Mouse (Mus musculus) forebrain, embryonic 11.5 days (tissue): ENCODE data around the gene Cirbp. TPM values are rescaled to one million over a fixed set of nuclear protein-coding genes. Genes with fewer than 3 reads are reported as not detected.
A peak's percentile ranks its signal among the peaks of the same experiment; 100 is the strongest.

ENCODE experiments used
- ATAC-seq: fragments of 200-750 bp; cut with Nextera tagmentation; replicated peaks from 2 replicates; pipeline ENCODE4 v1.8.0; 2017; ENCODE audit warnings: moderate TSS enrichment; ENCODE audit not compliant: low FRiP score
- DNase-seq: peaks from one replicate; pipeline ENCODE4 v3.0.0-alpha.2; 2017; ENCODE audit warnings: low spot score
- H3K27ac ChIP-seq: fragments of 300-500 bp; sonication (generic); 2 replicates; pipeline ENCODE4 v1.5.1; 2014; ENCODE audit warnings: low read depth, low read length
- H3K27me3 ChIP-seq: fragments of 300-500 bp; sonication (generic); 2 replicates; pipeline ENCODE4 v1.6.1; 2014; ENCODE audit warnings: mild to moderate bottlenecking, low read length, mixed read lengths; ENCODE audit not compliant: control insufficient read depth, insufficient read depth
- H3K36me3 ChIP-seq: fragments of 300-500 bp; sonication (generic); 2 replicates; pipeline ENCODE4 v1.6.1; 2014; ENCODE audit warnings: mild to moderate bottlenecking, low read length, moderate library complexity, mixed read lengths; ENCODE audit not compliant: control insufficient read depth, insufficient read depth
- H3K4me1 ChIP-seq: fragments of 300-500 bp; sonication (generic); replicated peaks from 2 replicates; pipeline ENCODE4 v1.6.1; 2014; ENCODE audit warnings: low read length, mixed read lengths; ENCODE audit not compliant: control insufficient read depth, insufficient read depth
- H3K4me2 ChIP-seq: fragments of 300-500 bp; sonication (generic); 2 replicates; pipeline ENCODE4 v1.6.1; 2014; ENCODE audit warnings: low read depth, mild to moderate bottlenecking, low read length, moderate library complexity, mixed read lengths; ENCODE audit not compliant: severe bottlenecking
- H3K4me3 ChIP-seq: fragments of 300-500 bp; sonication (generic); 2 replicates; pipeline ENCODE4 v1.5.1; 2014; ENCODE audit warnings: low read depth, low read length
- H3K9ac ChIP-seq: fragments of 300-500 bp; sonication (generic); 2 replicates; pipeline ENCODE4 v1.6.1; 2014; ENCODE audit warnings: low read length
- H3K9me3 ChIP-seq: fragments of 300-500 bp; sonication (generic); 2 replicates; pipeline ENCODE4 v1.6.1; 2016; ENCODE audit warnings: low read length, mixed read lengths; ENCODE audit not compliant: control insufficient read depth
- WGBS: fragments of 180-500 bp; shearing (Covaris S2); extraction: QIAGEN DNeasy Blood & Tissue Kit; methylation state at CpG from one replicate; pipeline ENCODE4 v1.1.7; 2014; 5-methylcytosine and 5-hydroxymethylcytosine counted together
- polyA plus RNA-seq: library from polyadenylated mRNA; unstranded; fragments of >200 nt; fragmentation: Nextera tagmentation; extraction: Ambion mirVana; gene quantifications from 2 replicates; pipeline ENCODE4 v1.2.1, GENCODE M21; 2014

Cirbp gene
- polyA plus RNA-seq, 1 experiment from 2014 or later = 83.4 TPM

DNA sequence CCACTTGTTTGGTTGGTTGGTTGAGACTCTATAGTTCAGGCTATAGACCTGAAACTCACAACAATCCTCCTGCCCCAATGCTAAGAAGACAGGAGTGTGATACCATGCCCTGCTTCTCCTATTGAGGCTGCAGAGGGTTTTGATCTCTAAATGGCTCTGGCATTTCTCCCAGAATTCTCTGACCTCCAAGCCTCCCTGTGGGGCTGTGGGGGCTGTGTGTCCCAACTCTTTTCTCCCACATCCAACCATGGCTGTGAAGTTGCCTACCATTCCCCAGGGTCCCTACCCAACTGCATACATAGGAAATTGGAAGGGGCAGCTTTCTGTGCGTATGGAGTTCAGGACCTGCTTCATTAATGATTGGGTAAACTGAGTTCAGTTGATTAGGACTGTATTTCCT lies 30.4 kb downstream of the Cirbp start:
- H3K27me3 ChIP-seq = peaks cover 2% of the 10 kb centered on the region; the same call in 1 of the 2 replicates
- DNase-seq (no peak), ATAC-seq (no peak)
- H3K4me2 ChIP-seq = no peak overlapping the region
- H3K4me1 ChIP-seq = peaks cover 8% of the 10 kb centered on the region; the same call in 1 of the 2 replicates
- WGBS = 85% methylated on average over 1 of the region's 1 CpGs
- no peak overlapping the region for H3K9ac ChIP-seq
- H3K27ac ChIP-seq = no peak overlapping the region
- H3K9me3 ChIP-seq = no peaks in the 10 kb centered on the region
- no peak overlapping the region for H3K4me3 ChIP-seq
- no peaks in the 10 kb centered on the region for H3K36me3 ChIP-seq

DNA sequence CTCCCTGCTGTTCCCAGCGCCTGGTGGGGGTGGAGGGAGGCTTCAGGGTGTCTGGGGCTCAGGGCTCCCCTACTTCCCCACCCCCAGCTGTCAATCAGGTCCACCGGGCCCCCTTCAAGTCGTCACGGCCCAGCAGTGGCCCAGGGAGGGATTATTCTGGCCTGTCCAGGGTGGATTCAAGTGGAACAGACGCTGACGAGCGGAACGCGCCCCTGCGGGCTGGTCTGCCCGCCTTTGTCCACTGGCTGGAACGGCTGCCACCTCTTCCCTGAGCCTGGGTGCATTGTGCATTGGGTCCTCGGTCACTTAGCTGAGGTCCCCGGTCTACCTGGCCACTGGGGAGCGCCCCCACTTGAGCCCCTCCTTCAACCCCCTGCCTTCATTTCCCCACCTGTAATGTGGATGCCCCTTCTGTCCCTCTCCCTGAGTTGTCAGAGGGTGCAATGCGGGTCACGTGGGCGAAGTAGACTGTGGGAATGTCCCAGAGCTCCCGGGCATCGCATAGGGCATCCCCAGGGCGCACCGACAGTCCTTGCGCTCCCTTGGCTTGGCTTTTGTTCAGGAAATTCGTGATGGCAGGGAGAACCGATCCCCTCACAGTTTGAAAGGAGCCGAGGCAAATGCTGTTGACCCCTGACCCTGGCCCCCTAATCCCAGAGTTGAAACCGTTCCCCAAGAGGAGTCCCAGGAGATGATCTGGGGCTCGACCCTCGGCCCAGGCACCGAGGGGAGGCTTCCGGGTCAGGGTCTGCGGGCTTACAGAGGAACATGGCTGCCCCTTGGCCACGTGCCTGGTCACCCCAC lies 31.2 kb downstream of the Cirbp start:
- Histone ChIP-seq H3K4me1 (peaks cover 8% of the 10 kb centered on the region; the same call in 1 of the 2 replicates), H3K9ac (no peak overlapping the region), H3K27me3 (peaks cover under 1% of the 10 kb centered on the region; the same call in 1 of the 2 replicates), H3K27ac (no peak overlapping the region), H3K4me3 (no peak overlapping the region), H3K4me2 (no peak overlapping the region), H3K36me3 (no peaks in the 10 kb centered on the region), H3K9me3 (no peaks in the 10 kb centered on the region)
- WGBS = 35% methylated on average over 33 of the region's 33 CpGs
- ATAC-seq = no peak
- peak; percentile 55 for DNase-seq

DNA sequence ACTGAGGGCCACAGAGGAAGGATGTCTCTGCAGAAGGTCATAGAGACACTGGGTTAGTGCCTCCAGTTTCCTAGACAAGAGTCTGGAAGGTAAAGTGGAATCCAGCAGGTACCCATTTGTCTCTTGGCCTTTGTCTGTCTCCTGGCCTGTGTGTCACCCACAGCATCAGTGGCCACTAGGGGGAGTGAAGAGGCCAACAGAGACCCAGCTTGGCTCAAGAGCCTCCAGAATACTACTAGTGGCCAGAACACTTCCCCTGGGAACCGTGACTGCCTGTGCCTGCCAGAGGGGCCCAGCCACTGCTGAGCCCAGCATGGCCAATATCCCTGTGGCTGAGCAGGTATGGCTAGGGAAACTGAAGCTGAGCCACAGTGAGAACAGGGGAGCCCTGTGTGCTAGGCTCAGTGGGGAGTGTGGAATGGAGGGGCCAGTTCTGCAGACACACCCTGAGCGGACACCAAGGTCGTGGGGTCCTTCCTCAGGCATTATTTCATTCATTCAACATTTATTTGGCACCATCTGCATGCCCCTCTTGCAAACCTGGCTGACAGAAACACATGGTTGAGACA lies 33.7 kb downstream of the Cirbp start:
- WGBS = 55% methylated on average over 3 of the region's 3 CpGs
- H3K4me1 ChIP-seq = peaks cover 8% of the 10 kb centered on the region; the same call in 1 of the 2 replicates
- ATAC-seq (peak; percentile 82), DNase-seq (peak; percentile 90)
- H3K36me3 ChIP-seq = no peaks in the 10 kb centered on the region
- no peak overlapping the region for H3K4me3 ChIP-seq
- no peaks in the 10 kb centered on the region for H3K9me3 ChIP-seq
- no peak overlapping the region for H3K4me2 ChIP-seq
- H3K9ac ChIP-seq = no peak overlapping the region
- H3K27ac ChIP-seq = no peak overlapping the region
- no peaks in the 10 kb centered on the region for H3K27me3 ChIP-seq

DNA sequence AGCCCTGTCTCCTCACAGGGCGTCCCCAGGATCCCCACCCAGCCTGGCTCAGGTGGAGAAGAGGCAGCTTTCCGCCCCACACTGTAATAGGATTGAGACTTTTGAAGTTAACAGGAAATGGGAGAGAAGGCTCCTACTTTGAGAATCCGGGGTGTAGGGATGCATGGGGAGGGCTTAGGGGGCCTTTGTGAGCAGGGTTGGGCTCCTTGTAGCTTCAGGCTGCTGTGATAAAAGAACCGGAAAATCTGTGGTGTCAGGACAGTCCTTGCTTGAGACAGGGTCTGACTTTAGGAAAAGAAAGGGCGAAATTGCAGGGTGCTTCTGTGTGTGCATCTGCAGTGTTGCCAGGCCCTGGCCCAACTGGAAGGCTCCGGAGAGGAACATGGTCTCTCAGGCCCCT lies 34.7 kb downstream of the Cirbp start:
- Histone ChIP-seq H3K4me1 (peaks cover 7% of the 10 kb centered on the region; the same call in 1 of the 2 replicates), H3K9ac (no peak overlapping the region; the same call in 1 of the 2 replicates), H3K9me3 (no peaks in the 10 kb centered on the region), H3K27me3 (no peaks in the 10 kb centered on the region), H3K27ac (no peak overlapping the region), H3K4me2 (no peak overlapping the region), H3K36me3 (no peaks in the 10 kb centered on the region), H3K4me3 (no peak overlapping the region)
- WGBS = 74% methylated on average over 6 of the region's 6 CpGs
- no peak for DNase-seq
- no peak for ATAC-seq

DNA sequence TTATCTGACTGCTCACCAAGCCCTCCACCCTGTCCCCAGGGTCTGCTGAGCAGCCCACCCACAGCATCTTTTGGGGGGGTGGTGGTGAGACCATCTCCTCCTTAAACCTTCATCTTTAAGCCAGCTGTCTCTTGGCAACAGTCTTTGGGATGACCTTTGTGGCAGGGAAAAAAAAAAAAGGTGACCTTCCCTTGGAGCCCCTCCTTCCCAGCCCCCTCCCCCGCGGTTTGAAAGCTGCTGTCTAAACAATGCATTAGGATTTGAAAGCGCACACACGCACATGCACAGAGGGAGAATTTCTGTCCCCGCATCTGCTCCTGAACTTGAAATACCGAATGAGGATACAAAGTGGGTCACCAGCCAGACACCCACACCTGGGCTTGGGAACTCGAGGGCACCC lies 38.3 kb downstream of the Cirbp start:
- Histone ChIP-seq H3K9ac (peak overlapping the region; percentile 23), H3K27ac (0 out of 2 replicates have a peak overlapping the region, but pooled peaks have one; percentile 12), H3K4me3 (no peak overlapping the region), H3K4me2 (no peak overlapping the region), H3K36me3 (no peaks in the 10 kb centered on the region), H3K4me1 (peaks cover 10% of the 10 kb centered on the region; the same call in 1 of the 2 replicates), H3K9me3 (no peaks in the 10 kb centered on the region), H3K27me3 (no peaks in the 10 kb centered on the region)
- DNase-seq = no peak
- ATAC-seq = no peak
- WGBS = 19% methylated on average over 7 of the region's 7 CpGs

DNA sequence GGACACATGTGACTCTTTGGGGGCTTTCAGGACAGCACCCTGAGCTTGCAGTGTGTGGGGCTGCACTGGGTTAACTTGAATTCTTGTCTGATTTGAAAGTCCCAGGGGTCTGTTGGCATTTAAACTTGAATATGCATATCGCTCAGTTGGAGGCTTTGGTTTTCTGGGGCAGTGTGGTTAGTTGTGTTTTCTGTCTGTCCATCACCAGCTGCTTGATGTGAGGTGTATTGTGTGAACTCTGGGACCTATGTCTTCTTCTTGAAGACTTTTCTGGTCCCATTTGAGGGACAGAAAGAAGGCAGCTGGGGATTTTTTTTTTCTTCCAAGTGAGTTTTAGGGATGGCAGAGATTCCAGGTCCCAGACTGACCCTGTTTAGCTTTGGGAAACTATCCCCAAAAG lies 41.4 kb downstream of the Cirbp start:
- no peak overlapping the region for H3K4me2 ChIP-seq
- H3K9me3 ChIP-seq = no peaks in the 10 kb centered on the region

DNA sequence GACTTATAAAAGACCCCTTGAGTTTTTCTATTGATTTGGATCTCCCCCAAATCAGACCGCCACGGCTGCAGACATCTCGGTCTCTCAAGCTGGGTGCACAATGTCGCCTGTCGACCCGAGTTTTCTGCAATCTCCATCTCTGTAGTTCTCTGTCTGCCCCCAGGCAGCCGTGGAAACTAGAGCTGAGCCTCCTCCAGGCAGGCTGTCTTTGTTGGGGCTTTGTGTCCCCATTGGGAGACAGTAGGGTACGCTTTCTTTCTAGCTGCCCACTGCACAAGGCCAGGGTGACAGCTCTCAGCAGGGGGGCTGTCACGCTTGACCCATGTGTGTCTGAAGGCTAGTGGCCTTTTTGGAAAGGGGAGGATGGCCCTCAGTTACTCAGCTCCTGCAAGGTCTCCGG lies 41.9 kb downstream of the Cirbp start:
- H3K4me1 ChIP-seq = peaks cover 10% of the 10 kb centered on the region; the same call in 1 of the 2 replicates
- H3K4me2 ChIP-seq = no peak overlapping the region
- 44% methylated on average over 10 of the region's 10 CpGs for WGBS
- ATAC-seq (no peak), DNase-seq (no peak)
- no peak overlapping the region for H3K27ac ChIP-seq
- H3K36me3 ChIP-seq = no peaks in the 10 kb centered on the region
- no peaks in the 10 kb centered on the region for H3K27me3 ChIP-seq
- H3K9ac ChIP-seq = no peak overlapping the region
- no peak overlapping the region for H3K4me3 ChIP-seq
- no peaks in the 10 kb centered on the region for H3K9me3 ChIP-seq

More for the DNA sequence above, 41.4 kb downstream of the Cirbp start:
- Histone ChIP-seq H3K9ac (no peak overlapping the region), H3K4me1 (peaks cover 10% of the 10 kb centered on the region; the same call in 1 of the 2 replicates), H3K36me3 (no peaks in the 10 kb centered on the region), H3K4me3 (no peak overlapping the region), H3K27ac (no peak overlapping the region), H3K27me3 (no peaks in the 10 kb centered on the region)
- DNase-seq (no peak), ATAC-seq (no peak)
- WGBS = 52% methylated on average over 1 of the region's 1 CpGs

DNA sequence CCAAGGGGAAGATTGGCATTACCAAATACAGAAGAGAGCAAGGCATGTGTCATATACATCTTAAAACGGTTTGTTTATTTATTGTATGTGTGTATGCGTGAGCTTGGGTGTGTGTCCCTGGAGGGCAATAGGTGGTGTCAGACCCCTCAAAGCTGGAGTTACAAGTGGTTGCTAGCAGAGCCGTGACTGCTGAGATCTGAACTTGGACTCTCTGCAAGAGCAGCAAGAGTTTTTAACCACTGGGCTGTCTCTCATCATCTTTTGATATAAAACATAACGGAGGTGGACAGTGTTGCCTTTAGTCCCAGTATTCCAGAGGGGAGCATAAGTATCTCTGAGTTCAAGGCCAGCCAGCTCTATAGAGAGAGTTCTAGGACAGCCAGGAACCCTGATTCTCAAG lies 42.5 kb downstream of the Cirbp start:
- WGBS = 83% methylated on average over 4 of the region's 4 CpGs
- Histone ChIP-seq H3K36me3 (no peaks in the 10 kb centered on the region), H3K27me3 (no peaks in the 10 kb centered on the region), H3K9me3 (no peaks in the 10 kb centered on the region), H3K4me1 (peaks cover 10% of the 10 kb centered on the region; the same call in 1 of the 2 replicates), H3K9ac (no peak overlapping the region), H3K4me2 (no peak overlapping the region), H3K27ac (no peak overlapping the region), H3K4me3 (no peak overlapping the region)
- ATAC-seq = no peak
- DNase-seq = no peak
